Mouse (Mus musculus) urinary bladder, postnatal 14 days (tissue): ENCODE data around the gene Trappc3.

Experiments
- DNase-seq: peaks from one replicate; pipeline ENCODE4 v3.0.0; 2021; ENCODE audit warnings: low spot score

The Trappc3 gene

DNA sequence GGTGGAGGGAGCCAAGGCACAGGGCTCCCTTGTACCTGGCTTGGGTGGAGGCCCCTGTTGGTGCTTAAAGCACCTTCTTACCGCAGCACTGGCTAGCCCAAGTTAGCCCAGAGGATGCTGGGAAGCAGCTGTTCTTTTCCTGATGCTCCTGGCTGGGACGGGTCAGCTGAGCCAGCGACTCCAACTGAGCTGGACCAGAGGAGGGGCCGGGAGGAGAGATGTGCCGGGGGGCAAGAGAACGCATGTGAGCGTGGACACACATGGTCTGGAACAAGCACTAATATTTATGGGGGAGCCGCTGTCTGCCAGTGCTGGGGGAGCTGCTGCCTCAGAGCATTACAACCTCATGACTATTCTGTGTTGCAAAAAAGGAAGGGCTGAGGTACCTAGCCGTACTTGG lies 16.8 kb downstream of the Trappc3 start:
- no peak for DNase-seq

DNA sequence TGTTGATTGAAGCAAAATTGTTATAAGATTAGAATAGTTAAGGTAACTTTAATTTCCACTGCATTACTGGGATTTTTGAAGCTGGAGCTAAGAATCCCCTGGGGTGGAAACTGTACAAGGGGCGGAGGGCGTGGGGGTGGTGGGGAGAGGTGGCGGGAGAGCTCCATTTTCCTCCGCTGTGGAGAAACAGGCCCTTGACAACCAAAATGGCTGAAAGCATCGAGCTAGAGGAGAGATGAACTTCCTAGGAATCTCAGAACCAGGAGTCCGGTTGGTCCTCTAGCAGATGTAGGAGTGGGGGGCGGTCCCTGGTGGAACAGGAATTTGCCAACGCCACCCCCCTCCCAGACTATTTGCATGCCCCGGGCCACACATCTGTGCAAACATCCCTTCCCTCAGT lies 19.6 kb downstream of the Trappc3 start:
- no peak for DNase-seq

DNA sequence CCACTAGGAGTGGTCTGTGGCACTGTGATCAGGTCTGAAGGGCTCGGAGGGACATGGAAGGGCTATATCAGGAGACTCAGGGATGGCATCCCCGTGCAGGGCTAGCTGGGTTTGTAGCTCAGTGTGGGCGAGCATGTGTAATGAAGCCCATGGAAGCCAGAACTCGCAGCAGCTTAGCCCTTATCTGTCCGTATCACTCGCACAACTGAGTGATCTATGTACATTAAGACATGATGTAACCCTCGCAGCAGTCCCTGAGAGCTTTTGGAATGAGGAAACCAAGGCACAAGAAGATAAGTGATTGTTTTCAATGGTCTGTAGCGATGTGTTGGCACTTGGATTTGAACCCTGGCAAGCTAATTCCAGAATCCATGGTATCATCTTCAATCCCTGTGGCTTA lies 21.5 kb downstream of the Trappc3 start:
- no peak for DNase-seq

DNA sequence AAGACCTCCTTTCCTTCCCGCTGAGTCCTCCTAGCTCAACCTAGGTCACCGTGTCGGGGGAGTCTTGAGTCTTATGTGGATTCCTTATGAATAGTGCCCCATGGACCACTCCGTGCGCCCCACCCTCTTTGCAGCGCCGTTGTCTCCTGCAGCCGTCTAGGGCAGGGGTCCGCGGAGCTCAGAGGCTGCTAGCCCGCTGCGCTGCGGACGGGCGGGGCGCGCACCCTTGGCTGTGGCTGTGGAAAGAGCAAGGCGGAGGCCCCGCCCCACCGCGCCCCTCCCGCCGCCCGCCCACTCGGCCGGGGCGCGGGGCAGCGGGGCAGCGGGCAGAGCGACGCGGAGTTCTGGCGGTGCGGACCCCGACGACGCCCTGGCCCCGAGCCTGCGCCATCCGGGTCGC lies 24.4 kb downstream of the Trappc3 start, which contains the start of gene Col8a2:
Gene Col8a2, plus strand, starts transcription at position 302 of the 400 bp plus-strand sequence.
- DNase-seq = peak; percentile 42

DNA sequence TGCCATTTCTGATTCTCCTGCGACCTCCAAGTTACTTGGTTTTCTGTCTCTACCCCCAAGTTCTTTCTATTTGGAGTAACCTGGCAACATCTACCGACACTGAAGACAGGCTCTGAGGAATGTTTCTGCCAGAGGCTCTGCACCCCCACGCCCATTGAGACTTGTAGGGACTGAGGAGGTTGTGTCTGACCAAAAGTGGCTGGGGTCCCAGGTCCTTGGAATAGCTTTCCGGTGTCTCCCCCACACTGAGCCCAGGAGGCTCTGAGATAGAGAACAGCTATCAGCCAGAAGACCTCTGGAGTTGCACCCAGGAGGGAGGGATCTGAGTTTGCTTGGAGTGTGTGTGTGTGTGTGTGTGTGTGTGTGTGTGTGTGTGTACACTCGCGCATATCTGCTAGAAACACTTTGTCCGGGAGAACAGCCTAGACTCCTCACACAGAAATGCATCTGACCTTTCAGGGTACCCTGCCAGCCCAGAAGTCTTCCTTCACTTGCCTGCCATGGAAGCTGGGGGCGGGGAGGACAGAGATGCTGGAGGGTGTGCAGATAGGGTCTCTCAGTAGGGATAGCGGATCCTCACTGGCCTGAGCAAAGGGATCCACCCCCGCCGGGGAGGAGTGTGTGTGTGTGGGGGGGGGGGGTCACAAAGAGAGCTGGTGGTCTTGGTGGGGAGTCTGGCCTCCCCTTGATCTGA lies 25.3 kb downstream of the Trappc3 start:
- DNase-seq = no peak

DNA sequence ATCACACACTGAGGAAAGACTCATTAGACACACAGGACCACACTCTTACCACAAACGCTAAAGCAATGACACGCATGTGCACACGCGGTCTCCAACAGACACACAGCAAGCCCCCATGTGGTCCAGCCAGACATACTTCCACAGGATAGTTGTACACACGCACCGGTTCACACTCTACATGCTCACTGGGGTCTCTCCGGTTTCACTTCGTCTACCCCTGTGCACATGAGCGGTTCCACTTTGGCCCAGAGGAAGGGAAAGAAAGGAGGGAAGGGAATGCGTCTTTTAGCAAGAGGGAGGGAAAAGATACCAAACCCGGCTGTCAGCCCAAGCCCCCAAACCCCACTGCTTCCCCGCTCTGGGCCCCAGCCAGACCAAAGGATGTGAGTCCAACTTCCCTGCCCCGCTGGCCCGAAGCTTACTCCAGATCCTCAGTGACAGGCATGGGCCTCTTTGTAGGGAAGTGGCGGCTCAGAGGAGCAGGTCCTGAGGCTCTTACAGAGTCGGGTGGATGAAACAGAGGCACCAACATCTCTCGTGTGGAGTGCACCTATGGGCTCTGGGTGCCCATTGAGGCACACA lies 26.1 kb downstream of the Trappc3 start:
- DNase-seq = no peak

DNA sequence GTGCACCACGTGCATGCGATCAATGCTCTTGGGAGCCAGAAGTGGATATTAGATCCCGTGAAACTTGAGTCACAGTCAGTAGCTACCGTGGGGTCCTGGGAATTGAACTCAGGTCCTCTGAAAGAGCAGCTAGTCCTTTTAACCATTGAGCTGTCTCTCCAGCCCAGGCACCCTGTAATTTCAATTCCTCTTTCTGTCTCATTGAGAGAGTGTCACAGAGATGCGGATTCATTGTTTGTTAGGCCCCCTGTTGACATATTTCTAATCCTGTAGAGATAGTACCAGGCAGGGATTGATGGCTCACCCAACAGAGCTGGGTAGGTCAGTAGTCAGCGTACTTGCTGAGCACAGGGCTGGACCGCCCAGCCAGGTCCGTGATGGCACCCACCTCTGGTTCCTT lies 28.2 kb downstream of the Trappc3 start:
- DNase-seq = no peak

DNA sequence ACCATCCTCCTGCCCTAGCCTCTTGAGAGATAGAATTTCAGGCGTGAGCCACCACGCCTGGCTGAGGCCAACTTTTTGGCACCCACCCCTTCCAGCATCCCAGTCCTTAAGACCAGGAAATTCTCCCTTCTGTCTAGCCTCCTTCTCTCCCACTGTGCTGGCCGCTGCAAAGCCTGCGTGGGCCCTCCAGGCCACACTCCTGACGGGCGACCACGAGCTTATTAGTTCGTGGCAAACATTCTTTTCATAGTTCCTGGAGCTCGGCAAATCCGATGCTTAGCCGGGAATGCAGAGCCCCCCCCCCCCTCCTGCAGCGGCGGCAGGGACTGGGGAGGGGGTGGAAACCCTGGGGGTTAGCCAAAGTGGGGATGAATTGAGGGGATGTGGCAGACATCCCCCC lies 29.1 kb downstream of the Trappc3 start:
- no peak for DNase-seq

DNA sequence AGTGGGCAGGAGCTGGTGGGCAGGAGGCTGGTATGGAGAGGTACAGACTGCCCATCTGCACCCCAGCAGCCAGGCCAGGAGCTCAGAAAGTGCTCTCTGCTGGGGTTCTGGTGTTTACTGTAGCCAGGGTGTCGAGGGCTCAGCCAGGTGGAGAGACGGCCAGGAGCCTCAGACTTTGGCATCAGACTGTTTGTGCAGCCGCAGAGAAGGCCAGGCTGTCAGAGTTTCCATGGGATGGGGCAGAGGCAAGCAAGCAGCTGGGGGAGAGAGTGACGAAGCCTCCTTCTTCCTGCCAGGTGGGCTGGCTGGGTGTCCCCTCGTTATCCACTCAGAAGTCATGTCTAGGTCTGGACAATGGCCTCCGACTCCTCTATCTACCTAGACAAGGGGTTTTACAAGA lies 33.0 kb downstream of the Trappc3 start:
- no peak for DNase-seq

DNA sequence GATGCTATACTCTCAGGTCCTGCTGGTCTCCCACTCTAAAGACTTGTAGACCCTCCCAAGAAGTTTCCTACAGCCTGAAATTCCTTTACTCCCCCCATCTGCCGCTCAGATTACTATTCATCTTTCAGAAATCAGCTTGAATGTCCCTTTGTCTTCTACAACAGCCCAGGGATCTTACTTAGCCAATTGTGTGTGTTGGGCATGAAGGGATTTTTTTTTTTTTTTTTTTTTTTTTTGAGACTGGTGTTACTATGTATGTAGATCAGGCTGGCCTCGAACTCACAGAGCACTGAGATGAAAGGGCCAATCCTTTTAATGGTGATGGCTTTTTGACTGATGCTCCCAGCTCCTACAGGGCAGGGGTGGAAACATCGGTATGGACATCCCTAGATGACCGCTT lies 33.8 kb downstream of the Trappc3 start:
- DNase-seq = no peak

DNA sequence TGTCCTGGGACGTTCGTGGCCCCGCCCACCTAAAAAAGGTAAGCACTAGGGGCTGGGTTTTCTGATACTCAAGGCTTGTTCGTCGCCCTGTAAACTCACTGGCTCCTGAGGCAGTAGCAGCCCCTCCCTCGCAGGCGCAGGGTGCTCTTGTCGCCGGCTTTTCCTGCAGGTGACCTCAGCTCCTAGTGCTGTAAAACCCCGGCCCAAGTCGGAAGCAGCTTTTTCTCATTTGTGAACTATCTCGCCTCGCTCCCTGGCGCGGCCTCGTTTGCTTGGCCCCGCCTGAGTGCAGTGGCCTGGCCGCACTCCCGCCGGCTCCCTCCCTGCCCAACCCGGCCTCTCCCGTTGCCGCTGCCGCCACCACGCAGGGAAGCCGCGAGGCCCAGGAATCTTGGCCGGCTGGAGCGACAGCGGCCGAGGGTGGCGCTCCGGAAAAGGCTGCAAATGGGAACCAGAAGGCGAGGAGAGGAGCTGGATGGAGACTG lies 34.5 kb downstream of the Trappc3 start:
- peak; percentile 74 for DNase-seq

DNA sequence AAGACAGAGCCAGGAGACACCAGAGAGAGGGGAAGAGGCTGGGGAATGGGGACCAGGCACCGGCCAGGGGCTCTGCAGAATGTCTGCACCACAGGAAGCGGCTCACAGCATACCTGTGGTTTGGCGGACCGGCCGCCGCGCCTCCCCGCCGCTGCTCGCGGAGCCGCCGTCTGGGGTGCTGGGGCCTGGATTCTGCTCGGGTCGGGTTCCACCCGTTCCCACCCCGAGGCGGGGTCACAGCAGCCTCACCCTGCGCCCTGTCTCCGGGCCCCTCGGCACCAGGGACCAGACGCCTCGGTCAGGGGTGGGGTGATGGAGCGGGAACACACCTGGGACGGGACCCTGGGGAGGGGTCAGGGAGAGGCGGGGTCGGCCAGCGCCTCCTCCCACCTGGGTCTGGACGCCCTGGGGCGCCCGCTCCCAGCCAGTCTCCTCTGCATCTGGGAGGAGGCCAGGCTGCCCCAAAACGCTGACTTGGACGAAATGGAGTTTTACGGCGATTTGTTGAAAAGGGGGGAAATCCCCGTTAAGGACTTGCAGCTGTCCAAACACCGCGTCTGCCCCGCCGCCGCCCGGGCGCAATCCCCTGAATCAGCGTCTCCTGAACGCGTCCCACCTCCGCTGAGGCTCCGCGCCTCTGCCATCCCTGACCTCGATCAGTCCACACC lies 38.9 kb downstream of the Trappc3 start:
- no peak for DNase-seq

DNA sequence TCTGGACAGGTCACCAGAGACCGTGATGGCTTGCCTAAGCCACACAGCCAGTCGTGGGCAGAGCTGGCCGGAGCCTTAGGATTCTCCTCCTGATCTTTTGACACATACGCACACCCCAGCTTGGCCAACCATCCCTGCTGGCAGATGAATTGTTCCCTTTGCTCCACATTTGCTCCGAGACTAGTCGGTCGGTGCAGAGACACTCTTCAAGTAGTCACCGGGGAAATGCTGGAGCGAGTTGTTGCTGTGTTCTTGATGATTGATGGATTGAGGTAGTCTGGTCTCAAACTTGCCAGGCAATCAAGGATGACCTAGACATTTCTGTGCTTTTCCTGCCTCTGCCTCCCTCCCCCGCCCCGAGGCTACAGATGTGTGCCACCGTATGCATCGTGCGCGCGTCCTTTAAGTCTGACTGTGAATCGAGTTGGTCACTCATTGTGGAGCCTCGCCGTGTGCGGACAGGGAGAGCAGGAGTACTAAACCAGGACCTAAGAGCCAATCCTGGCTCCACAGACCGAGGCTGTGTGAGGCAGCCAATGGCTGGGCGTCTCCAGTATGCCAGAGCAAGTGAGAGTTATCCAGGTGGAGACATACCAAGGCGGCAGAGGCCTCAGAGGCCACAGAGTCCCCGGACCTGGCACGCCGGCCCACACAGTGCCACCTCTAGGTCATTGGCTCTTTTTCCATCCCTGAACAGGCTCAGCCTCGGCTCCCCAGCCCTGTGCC lies 39.6 kb downstream of the Trappc3 start:
- no peak for DNase-seq

DNA sequence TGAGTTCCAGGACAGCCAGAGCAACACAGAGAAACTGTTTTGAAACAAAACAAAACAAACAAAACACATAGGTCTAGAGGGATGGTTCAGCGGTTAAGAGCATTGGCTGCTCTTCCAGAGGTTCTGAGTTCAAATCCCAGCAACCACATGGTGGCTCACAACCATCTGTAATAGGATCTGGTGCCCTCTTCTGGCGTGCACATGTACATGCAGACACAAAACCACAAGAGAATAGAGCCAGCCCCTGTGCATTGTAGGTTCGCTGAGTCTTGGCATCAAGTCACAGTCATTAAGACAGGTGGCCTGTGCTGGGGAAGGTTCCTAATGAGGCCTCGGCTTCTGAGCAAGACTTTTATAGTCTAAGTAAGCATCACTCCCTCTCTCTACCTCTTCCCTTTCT lies 41.8 kb downstream of the Trappc3 start:
- DNase-seq = no peak

DNA sequence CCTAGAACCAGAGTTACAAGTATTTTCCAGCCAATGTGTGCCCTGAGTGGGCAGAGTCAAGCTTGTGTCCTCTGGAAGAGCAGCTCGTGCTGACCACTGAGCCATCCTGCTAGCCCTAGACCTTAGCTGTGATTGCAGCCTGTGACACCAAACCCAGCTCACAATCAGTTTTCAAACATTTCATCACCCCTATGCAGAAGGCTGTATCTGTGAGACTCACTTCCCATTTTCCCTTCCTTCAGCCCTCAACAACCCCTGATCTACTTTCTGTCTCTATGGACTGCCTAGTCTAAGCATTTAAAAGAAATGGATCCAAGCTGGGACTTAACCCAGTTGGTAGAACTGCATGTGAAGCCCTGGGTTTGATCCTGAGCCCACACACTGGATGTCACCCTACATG lies 43.3 kb downstream of the Trappc3 start:
- no peak for DNase-seq

DNA sequence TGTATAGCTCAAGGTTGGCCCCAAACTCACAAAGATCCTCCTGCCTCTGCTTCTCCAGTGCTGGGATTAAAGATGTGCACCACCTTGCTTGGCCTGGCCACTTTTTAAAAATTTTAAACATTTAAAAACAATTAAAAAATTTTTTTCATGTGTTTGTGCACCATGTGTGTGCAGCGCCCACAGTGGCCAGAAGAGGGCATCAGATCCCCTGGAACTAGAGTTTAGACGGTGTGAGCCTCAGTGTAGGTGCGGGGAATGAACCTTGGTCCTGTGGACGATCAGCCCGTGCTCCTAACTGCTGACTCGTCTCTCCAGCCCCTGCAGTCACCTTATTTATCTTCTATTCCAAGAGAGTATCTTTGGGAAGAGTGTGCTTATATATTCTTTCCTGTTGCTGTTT lies 43.9 kb downstream of the Trappc3 start:
- DNase-seq = no peak

DNA sequence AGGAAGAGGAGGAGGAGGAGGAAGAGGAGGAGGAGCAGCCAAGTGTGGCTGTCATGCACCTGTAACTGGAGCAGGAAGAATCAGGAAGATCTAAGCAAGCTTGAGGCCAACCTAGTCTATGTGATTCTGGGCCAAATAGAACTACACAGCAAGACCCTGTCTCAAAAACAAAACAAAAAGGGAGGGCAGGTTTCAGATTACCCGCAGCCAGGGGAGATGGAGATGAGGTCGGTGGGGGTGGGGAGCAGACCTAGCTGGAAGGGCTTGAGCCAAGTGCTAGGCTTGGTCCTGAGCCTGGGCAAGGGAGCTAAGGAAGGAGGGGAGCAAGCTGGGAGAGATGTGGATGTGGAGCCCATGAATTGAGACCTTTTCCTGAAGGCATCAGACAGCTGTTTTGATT lies 44.7 kb downstream of the Trappc3 start:
- DNase-seq = no peak

DNA sequence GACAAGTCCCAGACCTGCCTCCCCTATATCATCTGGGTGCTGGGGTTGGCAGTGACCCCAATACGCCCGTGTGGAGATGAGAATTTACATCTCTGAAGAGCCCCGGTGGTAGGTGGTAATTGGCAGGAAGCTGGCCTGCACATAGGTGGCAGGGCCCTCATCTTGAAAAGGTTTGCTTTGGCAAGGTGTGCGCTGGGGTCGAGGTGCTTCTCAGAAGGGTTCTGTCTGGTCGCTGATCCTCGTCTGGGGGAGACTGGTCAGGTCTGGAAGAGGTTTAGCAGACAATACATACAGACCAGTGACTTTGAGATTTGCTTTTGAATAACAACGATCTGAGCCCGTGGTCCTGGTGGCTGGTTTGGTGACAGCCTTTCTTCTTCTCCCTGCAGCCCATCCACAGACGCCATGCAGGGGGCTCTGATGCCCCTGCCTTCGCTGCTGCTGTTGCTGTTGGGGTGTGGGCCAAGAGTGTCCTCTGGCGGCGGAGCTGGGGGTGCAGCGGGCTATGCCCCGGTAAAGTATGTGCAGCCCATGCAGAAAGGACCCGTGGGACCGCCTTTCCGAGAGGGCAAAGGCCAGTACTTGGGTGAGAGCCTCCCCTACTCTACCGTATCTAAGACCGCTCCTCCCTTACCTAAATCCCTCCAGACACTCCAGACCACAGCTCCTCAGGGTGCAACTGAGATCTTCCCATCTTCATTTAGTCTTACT lies 47.2 kb downstream of the Trappc3 start:
- DNase-seq = no peak

DNA sequence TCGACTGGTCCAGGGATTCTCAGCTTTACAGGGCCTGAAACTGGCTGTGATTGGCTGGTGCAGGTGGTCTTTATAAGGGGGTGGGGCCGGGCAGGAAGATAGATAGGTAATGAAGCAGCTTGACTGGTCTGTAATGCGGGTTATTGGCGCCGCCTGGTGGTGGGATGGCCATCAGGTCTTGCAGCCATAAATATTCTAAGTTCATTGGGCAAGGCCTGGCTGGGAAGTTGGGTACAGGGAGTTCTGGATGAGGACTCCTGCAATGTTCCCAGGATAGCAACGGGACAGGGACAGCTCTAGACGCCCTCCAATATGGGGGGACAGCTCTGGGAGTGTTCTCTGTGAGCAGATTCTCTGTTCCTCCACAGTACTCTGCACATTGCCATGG lies 47.8 kb downstream of the Trappc3 start:
- DNase-seq = peak; percentile 87

DNA sequence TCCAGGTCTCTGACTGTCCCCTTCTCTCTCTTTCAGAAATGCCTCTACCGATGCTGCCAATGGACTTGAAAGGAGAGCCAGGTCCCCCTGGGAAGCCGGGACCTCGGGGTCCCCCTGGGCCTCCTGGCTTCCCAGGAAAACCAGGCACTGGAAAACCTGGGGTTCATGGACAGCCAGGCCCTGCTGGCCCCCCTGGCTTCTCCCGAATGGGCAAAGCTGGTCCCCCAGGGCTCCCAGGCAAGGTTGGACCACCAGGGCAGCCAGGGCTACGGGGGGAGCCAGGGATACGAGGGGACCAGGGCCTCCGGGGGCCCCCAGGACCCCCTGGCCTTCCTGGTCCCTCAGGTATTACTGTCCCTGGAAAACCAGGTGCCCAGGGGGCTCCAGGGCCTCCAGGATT lies 48.2 kb downstream of the Trappc3 start:
- no peak for DNase-seq

DNA sequence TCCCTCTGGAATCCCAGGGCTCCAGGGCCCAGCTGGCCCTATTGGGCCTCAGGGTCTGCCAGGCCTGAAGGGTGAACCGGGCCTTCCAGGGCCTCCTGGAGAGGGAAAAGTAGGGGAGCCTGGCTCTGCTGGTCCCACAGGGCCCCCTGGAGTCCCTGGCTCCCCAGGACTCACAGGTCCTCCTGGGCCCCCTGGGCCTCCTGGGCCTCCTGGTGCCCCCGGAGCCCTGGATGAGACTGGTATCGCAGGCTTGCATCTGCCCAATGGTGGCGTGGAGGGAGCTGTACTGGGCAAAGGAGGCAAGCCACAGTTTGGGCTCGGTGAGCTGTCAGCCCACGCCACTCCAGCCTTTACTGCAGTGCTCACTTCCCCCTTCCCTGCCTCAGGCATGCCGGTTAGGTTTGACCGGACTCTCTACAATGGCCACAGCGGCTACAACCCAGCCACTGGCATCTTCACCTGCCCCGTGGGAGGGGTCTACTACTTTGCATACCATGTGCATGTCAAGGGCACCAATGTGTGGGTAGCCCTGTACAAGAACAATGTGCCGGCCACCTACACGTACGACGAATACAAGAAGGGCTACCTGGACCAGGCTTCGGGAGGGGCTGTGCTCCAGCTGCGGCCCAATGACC lies 49.6 kb downstream of the Trappc3 start:
- no peak for DNase-seq

DNA sequence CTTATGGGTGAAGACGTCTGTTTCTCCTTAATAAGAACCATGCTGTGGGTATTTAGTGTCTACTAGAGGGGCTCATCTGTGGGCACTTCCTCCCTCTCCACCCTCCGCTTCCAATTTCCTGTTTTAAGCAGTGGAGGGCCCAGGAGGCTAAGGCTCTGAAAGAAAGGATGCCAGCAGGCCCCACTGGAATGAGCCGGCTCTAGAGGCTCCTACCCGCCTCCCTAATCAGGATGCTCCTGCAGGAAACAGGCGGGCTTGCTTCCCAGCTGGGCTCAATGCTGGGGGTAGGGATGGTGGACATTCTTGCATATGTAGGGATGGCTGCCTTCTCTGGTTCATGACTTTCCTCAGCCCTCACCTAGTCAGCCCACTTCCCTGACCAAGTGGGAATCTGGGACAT lies 51.1 kb downstream of the Trappc3 start:
- DNase-seq = no peak
